Mouse (Mus musculus) CD4-positive naive resting alpha-beta T cell, adult 57 days (primary cell): ENCODE data around the gene Rpl32. TPM values are rescaled to one million over a fixed set of nuclear protein-coding genes. Genes with fewer than 3 reads are reported as not detected.

Experiments used
- total RNA-seq: library from RNA; stranded (reverse); gene quantifications from one replicate; pipeline ENCODE4 v1.2.4, GENCODE M21; 2023

The Rpl32 gene
- 3,217 TPM for total RNA-seq

GRCm38 (mm10) chr6:115808488-115809231 lies at the start of gene Rpl32:
Rpl32 (minus strand) TSS chr6:115808747.

DNA sequence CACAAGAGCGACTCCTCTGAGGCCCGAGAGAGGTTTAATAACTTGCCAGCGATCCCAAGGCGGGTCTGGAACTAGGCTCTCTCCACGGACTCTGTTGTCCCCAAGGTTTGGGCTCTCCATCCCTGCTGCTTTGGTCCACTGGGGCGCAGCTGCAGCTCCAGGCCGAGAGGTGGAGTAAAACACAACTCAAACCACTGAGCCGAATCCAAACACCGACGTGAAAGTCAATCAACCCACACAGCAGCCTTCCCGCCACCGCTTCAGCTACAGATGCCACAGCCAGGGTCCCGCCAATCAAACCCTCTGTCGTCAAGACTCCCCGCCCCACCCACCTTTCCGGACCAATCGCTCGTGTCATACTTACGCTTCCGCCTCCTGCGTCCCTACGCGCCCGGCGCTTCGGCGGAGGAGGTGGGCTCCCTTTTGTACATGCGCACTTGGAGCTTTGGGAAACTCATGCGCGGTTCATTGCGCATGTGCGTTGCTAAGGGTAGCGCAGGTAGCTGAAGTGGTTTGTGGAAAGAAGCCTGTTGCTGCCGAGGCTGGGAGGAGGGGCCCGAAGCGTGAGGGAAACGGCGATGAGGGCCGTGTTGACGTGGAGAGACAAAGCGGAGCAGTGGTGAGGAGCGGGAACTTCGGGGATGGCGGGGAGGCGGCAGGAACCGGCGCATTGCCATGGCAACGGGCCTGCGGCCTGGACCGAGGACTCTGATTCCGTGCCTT lies 44.7 kb upstream of the Rpl32 start, which contains the start of the genes Mbd4 and Ift122:
TSS of gene Mbd4 (minus strand) at position 281 of the 723 bp plus-strand sequence.
TSS of gene Ift122 (plus strand) at position 380 of the 723 bp plus-strand sequence.

GRCm38 (mm10) chr6:115838161-115838597 lies 29.6 kb upstream of the Rpl32 start, which contains the start of gene Efcab12:
Efcab12 (minus strand) TSS chr6:115838412.

DNA sequence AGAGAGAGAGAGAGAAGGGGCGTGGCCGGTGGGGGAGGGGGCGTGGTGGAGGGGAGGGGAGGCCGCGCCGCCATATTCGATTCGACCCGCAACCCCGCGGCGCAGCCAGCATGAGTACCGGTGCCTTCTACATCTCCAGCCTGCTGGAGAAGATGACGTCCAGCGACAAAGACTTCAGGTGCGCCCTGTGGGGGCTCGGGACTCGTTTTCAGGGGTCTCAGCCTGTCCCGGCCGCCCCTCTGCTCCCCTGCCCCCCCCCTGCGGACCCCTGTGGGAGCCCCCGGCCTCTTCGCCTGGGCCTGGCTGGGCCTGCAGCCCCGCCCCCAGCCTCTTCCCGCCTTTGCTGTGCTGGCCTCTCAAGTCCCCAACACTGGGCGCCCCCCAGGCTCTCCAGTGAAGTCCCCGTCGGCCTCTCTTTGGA lies 34.0 kb downstream of the Rpl32 start, which contains the start of gene Cand2:
TSS of gene Cand2 (plus strand) at position 38 of the 421 bp plus-strand sequence.

GRCm38 (mm10) chr6:115761995-115762756 lies 46.4 kb downstream of the Rpl32 start, which contains the start of gene Tmem40:
Tmem40 (minus strand) TSS chr6:115762410.

Other genes starting within 250 kb of the Rpl32 start
- not detected for gene Mkrn2os, start 216.2 kb downstream of the Rpl32 start, total RNA-seq
- gene Mkrn2, start 206.8 kb downstream of the Rpl32 start, total RNA-seq, result 41.0 TPM
- 159 TPM for gene Raf1, start 132.1 kb downstream of the Rpl32 start, total RNA-seq
- not detected for gene Tmem40, start 46.3 kb downstream of the Rpl32 start, total RNA-seq
- 7.5 TPM for gene Cand2, start 34.2 kb downstream of the Rpl32 start, total RNA-seq
- 1.4 TPM for gene Efcab12, start 29.7 kb upstream of the Rpl32 start, total RNA-seq
- 7.4 TPM for gene Mbd4, start 44.6 kb upstream of the Rpl32 start, total RNA-seq
- 2.7 TPM for gene Ift122, start 44.7 kb upstream of the Rpl32 start, total RNA-seq
- 0.12 TPM for gene Rho, start 123.0 kb upstream of the Rpl32 start, total RNA-seq
- not detected for gene H1foo, start 136.2 kb upstream of the Rpl32 start, total RNA-seq
- gene Plxnd1, start 186.3 kb upstream of the Rpl32 start, total RNA-seq, result 29.9 TPM